Mouse (Mus musculus): Measurements from ENCODE around the gene Epha4. TPM values are rescaled to one million over a fixed set of nuclear protein-coding genes. Genes with fewer than 3 reads are reported as not detected.

Epha4 gene
- total RNA-seq, 2 experiments from 2014 or later = 21.9 to 26.5 TPM

DNA sequence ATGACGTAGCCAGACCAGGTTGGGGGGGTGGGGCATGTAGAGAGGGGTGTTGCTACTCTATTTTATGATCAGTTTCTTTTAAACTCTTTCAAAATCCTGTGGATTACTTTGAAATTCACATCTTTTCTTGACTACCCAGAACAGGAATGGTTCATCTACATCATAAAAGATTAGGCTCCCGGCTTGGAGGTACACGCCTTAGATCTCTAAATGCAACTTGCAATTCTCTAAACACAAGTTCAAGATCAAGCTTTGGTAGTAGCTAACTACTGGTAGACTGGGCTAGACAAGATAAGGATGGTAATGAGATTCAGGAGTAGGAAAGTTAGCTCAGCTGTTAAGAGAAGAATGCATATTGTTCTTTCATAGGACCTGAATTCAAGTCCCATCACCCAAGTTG is 63.3 kb downstream of the Epha4 start:
- intact Hi-C loops (cut with DNase I) = no loop called here
- no peak for DNase-seq

DNA sequence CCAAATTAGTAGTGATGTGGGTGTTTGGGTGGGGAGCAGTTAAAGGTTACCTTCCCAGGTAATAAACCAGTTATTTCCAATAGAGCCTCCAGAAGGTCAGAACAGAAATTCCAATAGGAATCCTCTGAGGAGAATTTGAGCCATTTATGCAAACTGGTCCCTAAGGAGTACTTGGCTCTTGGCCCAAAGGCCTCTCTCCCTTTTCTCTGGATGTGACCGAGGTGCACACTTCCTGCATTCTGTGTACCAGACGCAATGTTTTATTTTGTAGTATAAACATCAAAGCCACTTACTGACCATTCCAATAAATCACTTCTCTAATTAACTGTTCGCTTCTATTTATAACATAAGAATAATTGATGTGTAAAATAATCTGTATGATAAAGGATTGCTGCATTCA is 64.7 kb downstream of the Epha4 start:
- intact Hi-C loops (cut with DNase I) = no loop called here
- DNase-seq = no peak

DNA sequence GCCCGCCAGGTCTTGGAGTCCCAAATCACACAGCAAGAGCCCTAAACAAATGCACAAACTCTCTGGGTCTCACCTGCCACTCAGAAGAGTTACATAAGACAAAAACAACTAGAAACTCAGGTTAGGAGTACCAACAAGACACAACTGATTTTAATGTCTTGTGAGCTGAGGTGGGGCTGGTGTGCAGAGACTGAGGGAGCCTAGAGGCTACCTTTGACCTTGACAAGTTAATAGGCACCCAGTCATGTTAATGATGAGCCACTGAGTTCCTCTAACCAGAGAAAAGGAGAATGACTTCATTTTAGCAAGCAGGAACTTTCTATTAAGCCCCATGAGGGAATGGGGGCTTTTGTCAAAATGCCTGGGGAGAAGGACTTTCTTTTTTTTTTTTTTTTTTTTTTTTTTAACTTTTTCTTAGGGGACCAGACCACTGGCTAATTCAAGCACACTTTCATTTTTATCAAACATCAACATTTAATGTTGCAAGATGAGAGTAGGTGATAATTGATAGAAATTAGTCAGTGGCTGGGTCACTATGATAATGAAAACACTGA is 67.8 kb downstream of the Epha4 start:
- intact Hi-C loops (cut with DNase I) = no loop called here
- DNase-seq = no peak

DNA sequence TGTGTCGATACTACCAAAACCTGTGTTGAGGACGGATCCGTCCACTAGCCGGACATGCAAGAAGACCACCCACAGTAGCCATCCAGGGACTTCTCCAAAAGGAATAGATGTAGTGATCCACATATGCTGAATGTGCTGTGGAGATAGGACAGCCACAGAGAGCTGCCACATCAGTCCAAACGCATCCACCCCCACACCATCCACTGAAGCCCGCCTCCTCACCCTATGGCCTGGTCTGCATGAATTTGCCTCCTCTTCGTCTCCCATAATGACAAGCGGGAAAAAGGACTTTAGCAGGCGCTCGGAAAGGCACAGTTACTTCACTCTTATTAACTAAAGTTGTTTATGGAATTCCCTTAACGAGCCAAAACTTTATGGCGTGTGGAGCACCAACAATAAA is 68.5 kb downstream of the Epha4 start:
- no peak for DNase-seq
- intact Hi-C loops (cut with DNase I) = no loop called here

DNA sequence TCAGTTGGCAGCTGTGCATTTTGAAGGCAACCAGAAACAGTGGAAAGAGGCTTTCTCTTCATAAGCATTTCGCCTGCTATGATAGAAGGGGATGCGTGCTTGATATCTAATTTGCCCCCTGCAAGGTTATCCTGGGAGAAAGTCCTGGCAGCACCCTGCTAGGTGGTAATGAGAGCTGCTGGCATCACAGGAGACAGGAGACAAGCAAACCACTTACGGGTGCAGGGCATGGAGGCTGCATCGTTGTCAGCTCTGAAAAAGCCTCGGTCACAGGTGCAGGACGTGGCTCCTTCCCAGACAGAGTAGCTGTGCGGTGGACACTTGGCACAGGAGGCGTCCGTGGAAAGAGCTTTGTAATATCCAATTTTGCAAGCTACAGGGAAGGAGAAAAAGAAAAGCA is 70.2 kb downstream of the Epha4 start:
- intact Hi-C loops (cut with DNase I) = no loop called here
- no peak for DNase-seq

DNA sequence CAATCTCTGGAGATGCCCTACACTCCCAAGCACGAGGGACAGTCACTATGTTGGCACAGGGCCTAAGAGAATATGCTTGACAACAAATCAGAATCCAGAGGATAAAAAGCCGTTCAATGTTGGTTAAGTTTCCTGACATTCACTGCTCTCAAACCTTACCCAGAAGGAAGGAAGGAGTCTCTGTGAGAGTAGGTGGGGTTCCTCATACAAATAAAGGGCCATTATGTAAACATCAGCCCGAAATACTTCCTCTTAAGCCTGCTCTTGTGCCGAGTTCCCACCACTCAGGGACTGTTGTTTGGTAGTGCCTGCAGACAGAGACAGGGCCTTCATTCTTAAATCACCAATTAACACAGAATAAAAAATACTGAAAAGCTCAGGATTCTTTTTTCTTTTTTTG is 72.9 kb downstream of the Epha4 start:
- intact Hi-C loops (cut with DNase I) = loop anchor here (2.0 kb wide), 1 partner anchor 19 kb away; no protein-coding TSS in a partner anchor
- no peak for DNase-seq

DNA sequence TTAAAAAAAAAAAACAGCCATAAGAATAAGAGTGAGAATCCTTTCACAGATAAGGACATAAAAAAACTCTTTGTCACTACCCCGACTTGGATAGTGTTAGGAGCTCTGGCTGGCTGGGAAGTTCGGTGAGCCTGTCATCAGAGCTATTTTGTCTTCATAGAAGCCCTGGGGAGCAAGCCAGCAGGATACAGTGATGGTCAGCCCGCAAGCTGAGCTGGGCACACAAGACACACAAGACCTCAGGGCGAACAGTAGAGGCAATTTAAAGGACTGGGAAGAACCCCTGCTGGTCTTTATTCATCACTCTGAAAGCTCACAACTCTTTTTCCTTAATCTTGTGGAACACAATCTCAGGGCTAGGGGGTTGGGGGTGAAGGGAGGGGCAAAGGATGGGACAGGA is 73.5 kb downstream of the Epha4 start:
- DNase-seq = no peak
- intact Hi-C loops (cut with DNase I) = no loop called here

DNA sequence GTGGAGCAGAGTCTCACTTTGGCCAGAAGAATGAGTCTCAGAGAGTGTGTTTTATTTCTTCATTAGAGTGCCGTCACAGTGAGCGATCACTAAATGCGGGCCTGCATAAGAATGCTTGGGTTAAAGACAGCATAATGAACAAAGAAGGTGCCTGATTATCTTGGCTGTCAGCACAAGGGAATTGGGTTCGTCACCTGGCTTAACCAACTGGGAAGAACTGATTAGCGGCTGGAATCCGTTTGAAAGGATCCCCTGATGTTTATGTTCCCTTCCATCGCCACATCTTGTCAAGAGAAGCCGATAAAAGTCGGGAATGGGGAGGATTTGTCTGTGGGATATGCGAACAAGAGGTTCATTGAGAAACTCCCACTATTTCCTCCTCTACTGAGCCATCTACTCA is 74.4 kb downstream of the Epha4 start:
- intact Hi-C loops (cut with DNase I) = no loop called here
- DNase-seq = no peak

DNA sequence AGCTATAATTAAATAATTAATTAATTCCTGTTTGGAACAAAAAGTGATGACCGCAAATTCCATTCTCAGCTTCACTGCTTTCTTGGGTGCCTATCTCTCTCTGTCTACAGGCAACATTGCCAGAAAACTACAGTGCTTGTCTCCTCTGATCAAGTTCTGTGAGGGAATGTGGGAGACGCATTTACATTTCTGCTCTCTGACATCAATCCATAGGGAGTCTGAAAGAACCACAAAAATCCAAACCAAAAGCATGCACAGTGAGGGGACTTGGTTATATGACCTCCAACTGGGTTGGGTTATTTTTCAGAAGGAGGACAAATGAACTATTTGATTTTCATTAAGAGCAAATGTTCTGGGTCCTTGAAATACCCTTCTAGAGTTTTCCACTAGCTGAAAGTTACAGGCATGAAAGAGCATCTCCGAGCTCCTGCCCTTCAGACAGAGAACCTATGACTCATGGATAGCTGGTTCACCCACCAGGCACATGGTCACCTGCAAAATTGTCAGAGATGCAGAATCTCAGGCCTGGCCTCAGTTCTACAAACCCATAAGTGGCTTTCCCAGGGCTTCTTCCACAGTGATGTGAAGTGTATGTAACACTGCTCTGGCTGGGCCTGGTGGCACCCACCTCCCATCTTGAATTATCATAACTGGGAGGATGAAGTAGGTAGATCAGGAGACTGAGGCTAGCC is 75.4 kb downstream of the Epha4 start:
- no peak for DNase-seq
- intact Hi-C loops (cut with DNase I) = no loop called here

DNA sequence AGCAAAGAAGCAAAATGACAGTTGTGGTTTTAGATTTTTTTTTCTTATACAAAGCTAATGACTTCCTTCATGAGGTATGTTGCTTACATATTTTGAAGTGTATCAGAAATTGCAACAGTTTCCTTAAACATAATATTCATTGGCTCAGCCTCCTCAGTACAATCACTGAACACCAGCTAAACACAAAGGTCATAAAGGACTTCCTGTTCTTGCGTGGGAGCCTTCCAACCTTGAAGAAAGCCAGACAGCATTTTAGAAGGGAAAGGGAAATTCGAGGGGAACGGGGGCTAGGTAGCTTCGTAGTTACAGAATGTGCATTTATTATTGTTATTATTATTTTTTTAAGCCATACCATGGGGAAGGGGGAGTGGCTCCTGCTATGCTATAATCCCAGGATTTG is 76.2 kb downstream of the Epha4 start:
- intact Hi-C loops (cut with DNase I) = no loop called here
- no peak for DNase-seq

DNA sequence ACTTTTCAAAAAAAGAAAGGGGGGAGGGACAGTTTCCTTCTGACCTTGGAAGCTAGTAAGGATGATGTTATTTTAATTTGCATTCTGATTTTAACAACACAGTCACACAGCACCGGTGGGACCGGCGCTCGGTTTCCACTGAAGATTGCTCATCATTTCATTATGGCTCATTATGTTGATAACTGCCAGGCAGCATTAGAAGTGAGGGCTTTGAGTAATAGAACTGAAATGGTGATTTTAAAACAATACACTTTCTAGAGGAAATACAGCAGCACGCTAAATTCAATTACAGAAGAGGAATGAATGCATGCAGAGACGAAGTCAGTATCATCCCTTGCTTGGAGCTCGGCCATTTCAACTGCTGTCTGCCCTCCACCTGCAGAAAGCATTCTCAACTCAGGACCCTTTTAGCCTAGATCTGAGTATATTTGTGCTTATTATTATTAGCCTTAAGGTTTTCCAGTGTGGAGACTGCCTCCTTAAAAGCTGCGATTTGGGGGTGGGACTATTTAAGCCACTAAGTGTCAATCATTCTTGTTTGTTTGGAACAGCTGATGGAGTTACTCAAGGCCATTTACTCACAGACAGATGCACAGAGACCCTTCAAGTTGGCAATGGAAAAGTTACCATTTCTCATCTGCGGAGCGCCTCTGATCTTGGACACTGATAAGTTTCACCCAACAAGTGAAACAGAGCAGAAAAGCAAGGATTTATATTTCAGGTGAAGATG is 76.8 kb downstream of the Epha4 start:
- no peak for DNase-seq
- intact Hi-C loops (cut with DNase I) = no loop called here

DNA sequence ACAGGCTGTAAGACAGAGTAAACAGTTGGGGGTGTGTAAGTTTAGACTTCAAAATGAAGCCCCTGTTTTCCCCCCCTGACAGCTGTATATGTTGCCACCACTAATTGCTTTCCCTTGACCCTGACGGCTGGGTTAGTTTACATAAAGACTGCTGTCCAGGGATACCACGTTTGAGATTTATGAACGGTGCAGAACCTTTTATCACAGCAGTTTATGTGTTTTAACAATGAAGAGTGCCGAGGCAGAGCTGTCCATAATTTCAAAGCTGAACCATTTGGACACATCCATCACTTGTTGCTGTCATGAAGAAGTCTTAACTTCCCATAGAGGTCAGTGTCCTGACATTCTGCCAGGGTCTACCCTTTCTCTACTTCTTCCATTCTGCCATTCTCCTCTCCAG is 79.8 kb downstream of the Epha4 start:
- no peak for DNase-seq
- intact Hi-C loops (cut with DNase I) = no loop called here

DNA sequence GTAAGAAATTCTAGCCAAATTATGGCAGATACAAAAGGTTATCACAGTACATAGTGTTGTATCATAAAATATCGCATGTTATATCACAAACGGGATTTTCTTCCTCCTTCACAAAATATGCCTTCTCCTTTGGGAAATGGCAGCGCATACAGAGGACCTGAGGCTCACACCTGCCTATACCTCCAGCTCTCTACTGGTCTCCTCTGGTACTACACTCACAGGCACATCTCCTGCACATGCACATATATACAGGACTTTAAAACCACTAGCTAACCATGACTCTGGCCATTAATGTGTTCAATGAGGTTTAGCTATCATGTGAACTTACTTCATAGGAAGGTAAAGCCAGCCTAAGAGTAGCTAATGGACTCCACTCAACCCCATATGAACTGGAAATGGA is 81.7 kb downstream of the Epha4 start:
- intact Hi-C loops (cut with DNase I) = no loop called here
- DNase-seq = no peak

DNA sequence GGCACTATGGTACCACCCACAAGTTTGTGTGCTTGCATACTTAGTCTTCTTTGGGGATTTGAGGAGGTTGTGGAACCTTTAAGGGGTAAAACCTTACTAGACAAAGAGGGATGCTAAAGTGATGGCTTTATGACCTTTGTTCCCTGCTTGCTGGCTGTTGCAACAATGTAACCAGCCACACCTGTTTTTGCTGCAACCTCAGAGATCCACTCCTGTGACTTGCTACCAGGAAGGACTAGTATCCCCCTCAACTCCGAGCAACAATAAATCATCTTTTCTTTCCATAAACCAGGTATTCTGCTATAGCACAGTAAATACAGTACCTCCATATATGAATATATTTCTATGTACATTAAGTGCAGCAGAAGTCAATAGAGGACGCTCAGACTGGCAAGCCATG is 82.4 kb downstream of the Epha4 start:
- no peak for DNase-seq

DNA sequence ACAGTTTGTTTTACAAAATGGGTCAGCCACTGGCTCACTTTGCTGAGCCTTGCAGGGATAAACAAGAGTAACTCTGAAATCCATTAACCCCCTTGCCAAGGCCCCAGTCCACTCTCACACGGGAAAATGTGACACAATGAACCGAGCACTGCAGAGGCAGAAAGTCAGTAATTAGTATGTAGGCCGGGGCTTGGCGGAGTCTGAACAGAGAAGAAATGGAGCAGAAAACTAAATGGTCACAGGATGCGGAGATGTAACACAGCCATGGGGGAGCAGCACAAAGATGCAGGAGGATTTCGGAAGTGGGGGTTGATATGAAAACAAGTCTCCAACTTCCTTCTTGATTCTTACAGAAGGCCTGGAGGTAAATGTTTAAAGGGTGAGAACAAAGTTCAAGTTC is 85.7 kb downstream of the Epha4 start:
- DNase-seq = no peak
- intact Hi-C loops (cut with DNase I) = no loop called here

More for the DNA sequence above, 82.4 kb downstream of the Epha4 start:
- intact Hi-C loops (cut with DNase I) = no loop called here

DNA sequence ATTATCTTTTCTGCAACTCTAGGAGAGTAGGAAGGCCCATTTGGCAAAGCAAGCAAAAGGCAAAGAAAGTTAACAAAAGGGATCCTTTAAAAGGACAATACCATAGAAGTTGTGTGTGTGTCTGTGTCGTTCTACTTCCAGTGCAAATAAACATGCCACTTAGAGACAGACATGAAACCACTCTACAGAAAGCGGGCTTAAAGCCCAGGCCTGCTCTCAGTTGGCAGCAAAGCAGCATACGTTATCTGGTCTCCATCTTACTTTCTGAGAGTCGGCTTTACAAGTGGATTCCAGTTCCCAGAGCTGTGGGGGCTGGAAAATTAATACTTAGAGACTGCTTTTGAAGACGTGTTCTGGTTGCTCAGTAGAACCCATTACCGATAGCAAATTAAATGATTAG is 87.9 kb downstream of the Epha4 start:
- intact Hi-C loops (cut with DNase I) = no loop called here
- no peak for DNase-seq

DNA sequence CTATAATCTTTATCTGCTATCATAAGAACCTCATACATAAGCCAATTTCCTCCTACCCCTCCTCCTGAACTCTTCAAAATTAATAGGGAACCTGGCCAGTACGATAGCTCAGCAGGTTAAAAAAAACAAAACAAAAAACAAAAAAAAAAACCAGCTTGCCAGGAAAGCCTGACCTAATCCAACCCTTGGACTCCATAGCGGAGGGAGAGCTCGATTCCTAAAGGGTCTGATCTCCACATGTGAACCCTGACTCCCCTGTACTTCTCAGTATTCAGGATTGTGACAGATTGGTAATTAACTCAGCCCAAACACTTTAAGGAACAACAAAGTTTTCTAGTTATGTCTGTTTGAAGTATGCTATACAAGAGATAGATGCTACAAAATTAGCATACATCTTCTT is 89.7 kb downstream of the Epha4 start:
- DNase-seq = no peak
- intact Hi-C loops (cut with DNase I) = no loop called here

DNA sequence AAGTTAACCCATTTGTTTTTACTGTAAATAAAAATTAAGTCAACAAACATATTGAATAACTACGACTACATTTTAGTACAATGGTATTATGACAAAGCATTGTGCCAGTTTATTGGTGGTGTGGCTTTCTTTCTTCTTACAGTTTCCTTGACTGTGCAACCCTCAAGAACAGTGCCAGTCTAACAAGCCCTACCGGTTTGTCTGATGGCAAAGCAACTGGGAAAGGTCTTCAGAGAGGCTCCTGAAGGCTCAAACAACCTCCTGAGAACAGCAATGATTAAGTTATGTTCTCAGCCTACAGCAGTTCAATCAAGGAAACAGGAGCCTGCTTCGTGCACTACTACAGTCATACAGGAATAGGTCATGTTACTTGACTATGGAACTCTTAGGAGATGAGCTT is 93.8 kb downstream of the Epha4 start:
- intact Hi-C loops (cut with DNase I) = no loop called here
- DNase-seq = no peak

DNA sequence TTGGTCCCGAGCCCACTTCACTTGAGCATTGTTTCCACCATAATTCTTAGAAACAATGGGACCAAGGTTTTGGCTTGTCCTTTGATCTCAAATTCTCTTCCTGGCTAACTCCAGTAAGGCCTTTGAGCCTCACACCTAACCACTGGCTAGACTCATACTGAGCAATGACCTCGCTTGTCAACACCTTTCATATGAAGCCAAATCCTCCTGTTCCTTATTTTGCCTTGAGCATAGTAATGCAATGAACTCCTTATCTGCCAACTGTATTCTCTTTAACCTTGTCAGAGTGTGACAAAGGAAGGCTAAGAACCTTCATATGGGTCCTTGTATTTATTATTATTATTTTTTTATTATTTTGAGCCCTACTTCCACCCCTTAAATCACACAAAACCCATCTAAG is 94.5 kb downstream of the Epha4 start:
- intact Hi-C loops (cut with DNase I) = no loop called here

DNA sequence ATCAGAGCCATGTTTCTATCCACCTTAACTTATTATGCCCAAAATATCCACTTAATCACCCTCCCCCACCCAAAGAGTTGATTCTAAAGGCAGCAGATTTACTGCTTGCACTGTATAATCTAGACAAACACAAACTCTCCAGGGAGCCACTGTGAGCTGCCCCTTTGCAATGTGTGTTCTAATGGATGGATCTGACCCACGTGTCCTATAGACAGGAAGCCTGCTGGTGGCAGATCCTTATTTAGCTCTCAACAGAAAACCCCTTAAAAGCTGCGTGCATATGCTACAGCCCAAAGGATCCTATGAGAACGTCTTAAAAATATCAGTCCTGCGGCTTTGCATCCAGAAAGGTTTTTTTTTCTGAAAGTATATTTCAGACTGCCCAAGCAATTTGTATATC is 98.0 kb downstream of the Epha4 start:
- DNase-seq = no peak
- intact Hi-C loops (cut with DNase I) = no loop called here

More for the DNA sequence above, 94.5 kb downstream of the Epha4 start:
- no peak for DNase-seq

DNA sequence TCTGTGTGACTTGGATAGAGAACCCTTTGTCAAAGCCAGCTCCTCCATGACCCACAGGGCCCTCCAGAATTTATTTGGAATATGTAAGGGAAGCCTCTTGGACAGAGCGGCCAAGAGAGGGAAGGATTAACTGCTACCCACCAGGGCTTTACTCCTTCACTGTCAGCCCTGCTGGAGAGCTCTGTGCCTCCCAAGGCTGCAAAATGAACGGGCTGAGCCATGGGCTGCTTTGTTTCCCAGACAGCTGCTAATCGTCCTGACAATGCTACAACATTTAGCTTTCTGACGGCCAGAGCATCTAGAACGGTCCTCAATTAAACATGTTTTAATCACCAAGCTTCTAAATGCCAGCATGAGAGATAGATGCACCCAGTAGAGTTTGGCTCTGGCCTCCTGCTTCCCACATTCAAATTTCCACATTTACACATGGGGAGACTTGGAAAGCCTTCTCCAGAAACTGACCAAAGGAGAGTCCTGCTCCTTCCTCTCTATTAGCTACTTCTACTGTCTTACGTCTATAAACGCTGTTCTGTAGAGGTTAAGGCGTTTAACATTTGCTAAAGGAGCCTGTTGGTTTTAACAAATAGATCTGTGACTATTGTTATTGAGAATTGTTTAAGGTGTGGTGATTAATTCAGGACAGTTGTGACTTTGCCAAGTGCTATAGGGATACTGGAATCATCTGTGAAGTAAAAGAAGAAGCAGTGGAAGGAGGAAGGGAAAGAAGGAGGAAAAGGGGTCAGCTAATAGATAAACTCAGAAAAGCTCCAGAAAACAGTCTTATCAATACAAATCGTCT is 101.8 kb downstream of the Epha4 start:
- intact Hi-C loops (cut with DNase I) = no loop called here
- DNase-seq = no peak

Data from heart, postnatal 36 days (tissue).